Mouse (Mus musculus) small intestine, adult 2 months (tissue): ENCODE measurements around the gene Ucn2.

Experiments used
- CTCF ChIP-seq: fragments of 200-500 bp; IDR thresholded peaks from 2 replicates; pipeline ENCODE4 v1.5.1; 2012; ENCODE audit warnings: low read depth, mild to moderate bottlenecking, control low read depth, inconsistent platforms, low read length, moderate library complexity, mixed read lengths; ENCODE audit not compliant: insufficient replicate concordance, insufficient read length; ENCODE audit errors: extremely low read depth
- POLR2A ChIP-seq: fragments of 200-500 bp; IDR thresholded peaks from 2 replicates; pipeline ENCODE4 v1.6.1; 2012; ENCODE audit warnings: low read depth, mild to moderate bottlenecking, control low read depth, inconsistent platforms, low read length, moderate library complexity

DNA sequence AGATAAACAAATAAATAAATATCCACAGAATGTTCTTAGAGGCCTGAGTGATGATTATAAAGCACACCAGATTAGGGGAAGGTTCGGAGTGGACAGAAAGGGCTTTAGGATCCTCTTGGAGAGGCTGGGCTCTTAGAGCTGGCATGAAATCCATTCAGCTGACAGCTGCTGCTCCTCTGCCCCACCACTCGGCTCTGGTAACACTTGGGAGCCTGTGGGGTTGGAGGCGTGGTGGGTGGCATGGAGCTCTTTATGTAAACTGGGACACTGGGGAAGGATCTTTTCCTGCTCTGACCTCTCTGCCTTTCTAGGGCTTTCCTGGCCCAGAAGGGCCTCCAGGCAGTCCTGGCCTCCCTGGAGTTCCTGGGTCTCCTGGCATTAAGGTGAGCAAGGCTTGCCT, 22.2 kb upstream of the Ucn2 start:
- TF ChIP-seq POLR2A (no peak), CTCF (no peak)
